Mouse (Mus musculus) MEL (cell line): ENCODE measurements around the gene Cisd1. TPM values are rescaled to one million over a fixed set of nuclear protein-coding genes. Genes with fewer than 3 reads are reported as not detected.

Experiments used
- DNase-seq: peaks from one replicate; pipeline ENCODE4 v3.0.0; 2011; ENCODE audit warnings: low read depth, low spot score
- H3K27ac ChIP-seq: 2 replicates; pipeline ENCODE4 v1.5.1; 2012; ENCODE audit warnings: low read depth, mild to moderate bottlenecking, control low read depth, low read length, moderate library complexity; ENCODE audit not compliant: control insufficient read depth
- H3K27me3 ChIP-seq, 2 experiments: fragments of 150-350 bp in 1 of 2; sonication (generic) in 1 of 2; 2 replicates each; pipeline ENCODE4 v1.6.1; 2012; ENCODE audit warnings: low read length in 2 of 2, mild to moderate bottlenecking in 2 of 2, improper control_type of control experiment in 1 of 2, moderate library complexity in 1 of 2; ENCODE audit not compliant: insufficient read depth in 2 of 2, control insufficient read depth in 1 of 2
- H3K36me3 ChIP-seq, 2 experiments: 2 replicates each; pipeline ENCODE4 v1.6.1; 2012 to 2014; ENCODE audit warnings: low read length in 2 of 2, improper control_type of control experiment in 1 of 2, inconsistent platforms in 1 of 2, mild to moderate bottlenecking in 1 of 2; ENCODE audit not compliant: insufficient read depth in 2 of 2, control insufficient read depth in 1 of 2
- H3K4me1 ChIP-seq, 2 experiments: fragments of 150-350 bp in 1 of 2; sonication (generic) in 1 of 2; 2 replicates each; pipeline ENCODE4 v1.6.1; 2012; ENCODE audit warnings: low read length in 2 of 2, improper control_type of control experiment in 1 of 2, mild to moderate bottlenecking in 1 of 2; ENCODE audit not compliant: insufficient read depth in 2 of 2, control insufficient read depth in 1 of 2
- H3K4me3 ChIP-seq, 2 experiments: fragments of 150-350 bp in 1 of 2; sonication (generic) in 1 of 2; 2 replicates each; pipeline ENCODE4 v1.5.1; 2012; ENCODE audit warnings: low read depth in 2 of 2, low read length in 2 of 2, mild to moderate bottlenecking in 2 of 2, moderate library complexity in 2 of 2, control low read depth in 1 of 2, improper control_type of control experiment in 1 of 2; ENCODE audit not compliant: control insufficient read depth in 1 of 2, insufficient read depth in 1 of 2
- H3K79me2 ChIP-seq: 2 replicates; pipeline ENCODE4 v1.6.1; 2012; ENCODE audit warnings: mild to moderate bottlenecking, low read length, moderate library complexity; ENCODE audit not compliant: control insufficient read depth, poor library complexity, insufficient read depth
- H3K9ac ChIP-seq: 2 replicates; pipeline ENCODE4 v1.6.1; 2012; ENCODE audit warnings: low read depth, mild to moderate bottlenecking, control low read depth, low read length, moderate library complexity; ENCODE audit not compliant: control insufficient read depth, poor library complexity, severe bottlenecking
- H3K9me3 ChIP-seq: fragments of 150-350 bp; sonication (generic); replicated peaks from 2 replicates; pipeline ENCODE4 v1.6.1; 2012; ENCODE audit warnings: mild to moderate bottlenecking, low read length, improper control_type of control experiment, moderate library complexity; ENCODE audit not compliant: insufficient read depth
- CHD1 ChIP-seq: IDR thresholded peaks from 2 replicates; pipeline ENCODE4 v1.6.1; 2012; ENCODE audit warnings: low read depth, mild to moderate bottlenecking, inconsistent platforms, low read length, improper control_type of control experiment
- CHD2 ChIP-seq: IDR thresholded peaks from 2 replicates; pipeline ENCODE4 v1.6.1; 2011; ENCODE audit warnings: low read length, improper control_type of control experiment
- CTCF ChIP-seq, 3 experiments: IDR thresholded peaks in 2 of 3; conservative IDR thresholded peaks in 1 of 3; 2 replicates each; pipeline ENCODE4 v1.5.1; 2011 to 2012; ENCODE audit warnings: low read length in 3 of 3, low read depth in 2 of 3, mild to moderate bottlenecking in 2 of 3, improper control_type of control experiment in 1 of 3, inconsistent platforms in 1 of 3, mixed read lengths in 1 of 3, moderate library complexity in 1 of 3; ENCODE audit not compliant: control insufficient read depth in 1 of 3, insufficient read depth in 1 of 3, poor library complexity in 1 of 3, severe bottlenecking in 1 of 3
- ELF1 ChIP-seq: IDR thresholded peaks from 2 replicates; pipeline ENCODE4 v1.6.1; 2014; ENCODE audit warnings: low read depth, mild to moderate bottlenecking, inconsistent platforms, low read length, improper control_type of control experiment, moderate library complexity
- EP300 ChIP-seq, 2 experiments: IDR thresholded peaks; 2 replicates each; pipeline ENCODE4 v1.6.1; 2011; ENCODE audit warnings: improper control_type of control experiment in 2 of 2, low read length in 2 of 2, low read depth in 1 of 2, mild to moderate bottlenecking in 1 of 2
- MAX ChIP-seq: IDR thresholded peaks from 2 replicates; pipeline ENCODE4 v1.6.1; 2011; ENCODE audit warnings: low read length, improper control_type of control experiment
- MEF2A ChIP-seq: IDR thresholded peaks from 2 replicates; pipeline ENCODE4 v1.6.1; 2014; ENCODE audit warnings: low read depth, mild to moderate bottlenecking, inconsistent platforms, low read length, improper control_type of control experiment; ENCODE audit not compliant: poor library complexity, insufficient replicate concordance, severe bottlenecking; ENCODE audit errors: extremely low read depth
- MXI1 ChIP-seq: IDR thresholded peaks from 2 replicates; pipeline ENCODE4 v1.6.1; 2011; ENCODE audit warnings: mild to moderate bottlenecking, low read depth, low read length, improper control_type of control experiment
- NELFE ChIP-seq: IDR thresholded peaks from 2 replicates; pipeline ENCODE4 v1.6.1; 2011; ENCODE audit warnings: low read depth, low read length, improper control_type of control experiment
- POLR2A ChIP-seq, 2 experiments: IDR thresholded peaks; 2 replicates each; pipeline ENCODE4 v1.6.1; 2011 to 2012; ENCODE audit warnings: low read length in 2 of 2, mild to moderate bottlenecking in 2 of 2, control low read depth in 1 of 2, improper control_type of control experiment in 1 of 2, low read depth in 1 of 2, moderate library complexity in 1 of 2; ENCODE audit not compliant: control insufficient read depth in 1 of 2, insufficient read depth in 1 of 2, poor library complexity in 1 of 2
- SMC3 ChIP-seq: IDR thresholded peaks from 2 replicates; pipeline ENCODE4 v1.6.1; 2011; ENCODE audit warnings: low read depth, low read length, improper control_type of control experiment
- TAL1 ChIP-seq: IDR thresholded peaks from 2 replicates; pipeline ENCODE4 v1.6.1; 2012; ENCODE audit warnings: mild to moderate bottlenecking, inconsistent platforms, low read length, moderate library complexity, mixed read lengths
- TBP ChIP-seq: IDR thresholded peaks from 2 replicates; pipeline ENCODE4 v1.8.0; 2011; ENCODE audit warnings: low read depth, low read length, improper control_type of control experiment
- TCF12 ChIP-seq: IDR thresholded peaks from 2 replicates; pipeline ENCODE4 v1.6.1; 2014; ENCODE audit warnings: low read depth, mild to moderate bottlenecking, inconsistent platforms, low read length, improper control_type of control experiment, moderate library complexity
- USF1 ChIP-seq: IDR thresholded peaks from 2 replicates; pipeline ENCODE4 v1.6.1; 2014; ENCODE audit warnings: low read depth, mild to moderate bottlenecking, inconsistent platforms, low read length, improper control_type of control experiment, moderate library complexity
- ZKSCAN1 ChIP-seq: IDR thresholded peaks from 2 replicates; pipeline ENCODE4 v1.6.1; 2012; ENCODE audit warnings: low read depth, mild to moderate bottlenecking, inconsistent platforms, low read length, improper control_type of control experiment, moderate library complexity
- polyA plus RNA-seq, 2 experiments: library from polyadenylated mRNA; stranded (reverse) in 1 of 2; unstranded in 1 of 2; fragments of >175 nt in 1 of 2; fragments of >200 nt in 1 of 2; gene quantifications; 2 replicates each; pipeline versions ENCODE4 v1.2.1 to v1.2.4; 2012; ENCODE audit warnings: low replicate concordance in 2 of 2, low read depth in 1 of 2; ENCODE audit not compliant: insufficient read length in 2 of 2, insufficient read depth in 1 of 2, missing spikeins in 1 of 2
- total RNA-seq: library from RNA; depleted of rRNA; stranded (reverse); fragments of 300-350 nt; gene quantifications from 2 replicates; pipeline ENCODE4 v1.2.3, GENCODE M21; 2012

Gene Cisd1
- total and polyA plus RNA-seq, 3 experiments = 108 to 109 TPM; not detected in 1

DNA sequence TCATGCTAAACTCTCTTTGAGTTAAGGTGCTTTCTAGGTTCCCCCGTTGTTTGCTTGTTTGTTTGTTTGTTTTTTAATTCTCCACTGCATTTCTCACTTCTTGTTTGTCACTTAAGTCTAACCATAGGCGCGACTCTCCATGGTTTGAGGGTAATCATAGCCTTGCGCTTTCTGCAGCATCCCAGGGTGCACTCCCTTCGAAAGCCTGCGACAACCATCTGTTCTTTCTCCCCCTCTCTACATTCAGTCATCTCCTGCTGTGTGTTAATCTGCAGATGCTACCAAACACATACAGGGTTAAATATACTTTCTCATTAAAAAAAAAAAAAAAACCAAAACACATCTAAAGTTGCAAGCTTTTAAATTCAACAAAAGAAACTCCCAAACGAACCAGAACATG is 28.3 kb downstream of the Cisd1 start:
- TF ChIP-seq NELFE = no peak
- Histone ChIP-seq H3K4me3 (no peak overlapping the region), H3K79me2 (no peaks in the 10 kb centered on the region), H3K9ac (no peak overlapping the region), H3K4me1 (no peaks in the 10 kb centered on the region), H3K36me3 (no peaks in the 10 kb centered on the region), H3K27me3 (peaks cover 2 to 3% of the 10 kb centered on the region in 2 experiments; a peak in 2 of 4 replicates), H3K9me3 (no peaks in the 10 kb centered on the region), H3K27ac (no peak overlapping the region)
- no peak for DNase-seq

DNA sequence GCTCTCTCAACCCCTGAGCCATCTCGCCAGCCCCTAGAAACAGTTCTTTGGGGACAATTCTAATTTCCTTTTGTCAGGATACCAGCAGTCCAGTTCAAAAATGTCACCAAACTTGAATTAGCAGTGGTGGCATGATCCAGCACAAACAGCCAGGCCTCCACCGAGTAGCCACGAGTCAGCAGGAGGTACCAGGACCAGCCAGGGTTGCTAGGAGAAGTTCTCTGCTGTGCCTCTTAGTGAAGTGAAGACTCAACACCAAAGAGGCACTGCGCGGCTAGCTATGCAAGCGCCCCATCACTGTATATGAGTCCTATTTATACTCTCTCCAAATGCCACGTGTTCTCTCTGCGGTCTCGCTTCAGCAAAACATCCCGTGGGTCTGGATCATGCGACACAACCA is 28.7 kb downstream of the Cisd1 start:
- Histone ChIP-seq H3K27me3 (peaks cover 2 to 3% of the 10 kb centered on the region in 2 experiments; a peak in 2 of 4 replicates), H3K4me1 (no peaks in the 10 kb centered on the region), H3K27ac (no peak overlapping the region), H3K9ac (no peak overlapping the region), H3K79me2 (no peaks in the 10 kb centered on the region), H3K4me3 (no peak overlapping the region), H3K36me3 (no peaks in the 10 kb centered on the region), H3K9me3 (no peaks in the 10 kb centered on the region)
- DNase-seq = no peak
- TF ChIP-seq SMC3 = no peak
- no peak for TF ChIP-seq TAL1
- TF ChIP-seq CHD2 = no peak
- no peak for TF ChIP-seq USF1
- no peak for TF ChIP-seq TCF12
- TF ChIP-seq MAX = no peak
- TF ChIP-seq MXI1 = no peak
- no peak for TF ChIP-seq CHD1
- no peak for TF ChIP-seq MEF2A
- TF ChIP-seq POLR2A (IDR thresholded peaks at IDR 0.05; ENCODE audit: control insufficient read depth in 1 of 2, insufficient read depth in 1 of 2, low read depth in 1 of 2, low read length in 2 of 2, poor library complexity in 1 of 2) = no peak
- TF ChIP-seq NELFE = no peak
- TF ChIP-seq ZKSCAN1 = no peak
- no peak for TF ChIP-seq EP300 (IDR thresholded peaks at IDR 0.05; ENCODE audit: low read depth in 1 of 2, low read length in 2 of 2)
- TF ChIP-seq ELF1 = no peak

DNA sequence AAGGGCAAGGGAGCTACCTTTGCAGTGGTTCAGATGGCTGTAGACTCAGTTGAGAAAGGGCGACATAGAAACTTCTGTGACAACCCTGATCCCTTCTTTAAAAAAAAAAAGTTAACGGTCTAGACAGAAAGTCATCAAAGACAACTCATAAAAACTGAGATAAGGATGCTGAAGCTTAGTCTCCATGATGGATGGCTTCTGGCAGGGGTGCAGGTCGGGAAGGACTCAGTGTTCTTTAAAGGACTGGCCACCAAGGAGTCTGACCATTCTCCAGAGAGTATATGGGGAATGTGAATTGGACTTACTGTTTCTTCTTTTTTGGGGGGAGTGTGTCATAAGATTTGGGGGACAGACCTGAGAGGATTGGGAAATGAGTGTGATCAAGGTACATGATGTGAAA is 30.2 kb downstream of the Cisd1 start:
- no peak overlapping the region for H3K27ac ChIP-seq

More for the DNA sequence above, 30.2 kb downstream of the Cisd1 start:
- H3K27me3 ChIP-seq = peaks cover 2 to 3% of the 10 kb centered on the region in 2 experiments; a peak in 2 of 4 replicates
- no peaks in the 10 kb centered on the region for H3K9me3 ChIP-seq
- no peak for TF ChIP-seq TBP
- TF ChIP-seq CTCF (IDR thresholded peaks at IDR 0.05 in 2 of 3, conservative IDR thresholded peaks at IDR 0.05 in 1 of 3; ENCODE audit: control insufficient read depth in 1 of 3, insufficient read depth in 1 of 3, low read depth in 2 of 3, low read length in 3 of 3, poor library complexity in 1 of 3, severe bottlenecking in 1 of 3) = no peak
- H3K4me1 ChIP-seq = no peaks in the 10 kb centered on the region
- no peak for DNase-seq
- no peak overlapping the region for H3K9ac ChIP-seq
- H3K36me3 ChIP-seq = no peaks in the 10 kb centered on the region
- no peak overlapping the region for H3K4me3 ChIP-seq
- H3K79me2 ChIP-seq = no peaks in the 10 kb centered on the region
